Mouse (Mus musculus): ENCODE measurements around the gene Mzf1.

DNA sequence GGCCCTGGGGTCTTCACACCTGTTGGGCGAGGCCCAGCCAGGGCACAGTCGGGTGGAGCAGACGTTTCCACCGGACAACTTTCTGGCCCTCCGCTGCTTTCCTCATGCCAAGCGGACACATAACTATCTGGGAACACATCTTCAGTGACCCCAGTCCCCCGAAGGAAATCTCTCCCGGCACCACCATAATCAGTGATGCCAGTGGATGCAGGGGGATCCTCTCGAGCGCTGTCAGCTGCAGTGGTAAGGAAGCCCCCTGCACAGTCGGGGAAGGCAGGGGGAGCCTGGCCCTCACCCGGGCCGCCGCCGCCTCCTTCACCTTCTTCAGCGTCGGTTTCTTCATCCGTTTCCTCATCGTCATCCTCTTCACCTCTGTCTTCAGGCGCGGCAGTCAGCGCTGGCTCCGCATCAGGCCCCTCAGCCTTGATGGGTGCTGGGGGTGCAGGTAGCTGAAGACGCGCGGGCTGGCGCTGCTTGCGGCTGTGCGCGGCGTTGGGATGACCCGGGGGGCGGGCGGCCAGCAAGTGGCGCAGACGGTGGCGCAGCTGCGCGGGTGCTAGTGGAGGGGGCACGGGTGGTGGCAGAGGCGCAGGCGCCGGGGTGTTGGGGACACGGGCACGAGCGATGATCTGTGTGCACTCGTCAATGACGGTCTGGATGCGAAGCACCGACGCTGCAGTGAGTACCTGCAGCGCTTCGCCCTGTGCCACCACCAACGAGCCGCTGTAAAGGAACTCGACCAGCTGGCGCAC, 47.0 kb downstream of the Mzf1 start:
- TF ChIP-seq CTCF (IDR thresholded peaks at IDR 0.05 in 2 of 3, conservative IDR thresholded peaks at IDR 0.05 in 1 of 3; ENCODE audit: control insufficient read depth in 1 of 3, insufficient read depth in 1 of 3, low read depth in 2 of 3, low read length in 3 of 3, poor library complexity in 1 of 3, severe bottlenecking in 1 of 3) (no peak), MXI1 (IDR thresholded peaks at IDR 0.05; ENCODE audit: low read depth, low read length) (no peak), CHD1 (IDR thresholded peaks at IDR 0.05; ENCODE audit: low read depth, low read length) (no peak), TCF12 (IDR thresholded peaks at IDR 0.05; ENCODE audit: low read depth, low read length) (no peak), TAL1 (IDR thresholded peaks at IDR 0.05; ENCODE audit: low read length) (no peak), POLR2A (IDR thresholded peaks at IDR 0.05; ENCODE audit: control insufficient read depth in 1 of 2, insufficient read depth in 1 of 2, low read depth in 1 of 2, low read length in 2 of 2, poor library complexity in 1 of 2) (no peak), EP300 (IDR thresholded peaks at IDR 0.05; ENCODE audit: low read depth in 1 of 2, low read length in 2 of 2) (no peak)
